Mouse (Mus musculus): ENCODE data around the gene Ndufs4. TPM values are rescaled to one million over a fixed set of nuclear protein-coding genes. Genes with fewer than 3 reads are reported as not detected.

Gene Ndufs4
- total RNA-seq, 4 experiments from 2014 or later = 139 to 165 (median 156) TPM

Other genes starting within 250 kb of the Ndufs4 start
- gene Fst, start 70.7 kb upstream of the Ndufs4 start, total RNA-seq (2022) = 1 to 10 TPM; 3.4 to 6.1 (median 5.2) TPM

Data from left cerebral cortex, adult 8-10 months (tissue).